In genomic region chr5:143236036-143236435, GRCm38 (mm10) we compare ENCODE assay signal across 9 mouse cellular contexts. TPM values are rescaled to one million over a fixed set of nuclear protein-coding genes. Genes with fewer than 3 reads are reported as not detected.
DNase-seq lines count a peak whose midpoint lies in the region; ATAC-seq and TF ChIP-seq lines count a peak whose summit lies in the region.
"Had no signal": no experiment of that assay in that cellular context is flagged by ENCODE, and none has a peak within 500 bp of the region (broad histone marks: within the 10 kb centered on the region; RNA-seq: fewer than 3 reads in every experiment).

No protein-coding gene starts in this region.

- H3K9me3 ChIP-seq in heart, embryonic 12.5 days (replicated peaks): no peaks in the 10 kb centered on the region; the same call in 1 of the 2 replicates
- H3K9me3 ChIP-seq in E14TG2a.4 (ENCODE audit: low read length): no peaks in the 10 kb centered on the region
- no peaks in the 10 kb centered on the region for H3K9me3 ChIP-seq in forebrain, postnatal 0 days (ENCODE audit: low read length)
- H3K9me3 ChIP-seq in liver, postnatal 0 days (ENCODE audit: low read length): no peaks in the 10 kb centered on the region

- H3K4me3 ChIP-seq in heart, embryonic 12.5 days: peak overlapping the region; percentile 71
- peak overlapping the region; percentile 90 for H3K4me3 ChIP-seq in E14TG2a.4 (replicated peaks; ENCODE audit: low read length)
- H3K4me3 ChIP-seq in forebrain, postnatal 0 days (ENCODE audit: low read depth, low read length): peak overlapping the region; percentile 94
- H3K4me3 ChIP-seq in liver, postnatal 0 days (ENCODE audit: low read depth, low read length): peak overlapping the region; percentile 87

- peak overlapping the region; percentile 86 for H3K9ac ChIP-seq in heart, embryonic 12.5 days
- H3K9ac ChIP-seq in forebrain, postnatal 0 days: peak overlapping the region; percentile 98
- 0 out of 2 replicates have a peak overlapping the region, but pooled peaks have one; percentile 80 for H3K9ac ChIP-seq in liver, postnatal 0 days (replicated peaks)

- H3K36me3 ChIP-seq in heart, embryonic 12.5 days: peaks cover 37% of the 10 kb centered on the region
- peaks cover 35% of the 10 kb centered on the region for H3K36me3 ChIP-seq in E14TG2a.4 (ENCODE audit: insufficient read depth, low read length)
- peaks cover 34% of the 10 kb centered on the region for H3K36me3 ChIP-seq in forebrain, postnatal 0 days (ENCODE audit: insufficient read depth)
- peaks cover 11% of the 10 kb centered on the region for H3K36me3 ChIP-seq in liver, postnatal 0 days (replicated peaks; ENCODE audit: insufficient read depth, low read length)

- H3K4me2 ChIP-seq in heart, embryonic 12.5 days: peak overlapping the region; percentile 73
- peak overlapping the region; percentile 77 for H3K4me2 ChIP-seq in forebrain, postnatal 0 days (ENCODE audit: low read depth)
- peak overlapping the region; percentile 93 for H3K4me2 ChIP-seq in liver, postnatal 0 days (ENCODE audit: low read depth, low read length)

- DNase-seq in heart, postnatal 4 days: no peak
- no peak for DNase-seq in forebrain, postnatal 0 days
- no peak for DNase-seq in liver, postnatal 0 days
- no peak for DNase-seq in B cell, adult 2 months
- no peak for DNase-seq in thymus, postnatal 10 days (ENCODE audit: low spot score in 2 of 2)
- DNase-seq in c-Kit-positive CD71-positive TER-119-positive erythroid progenitor cells, embryonic 14.5 days (ENCODE audit: low spot score): no peak
- DNase-seq: cerebellum, adult 11-12 months had no signal

- H3K27me3 ChIP-seq in heart, embryonic 12.5 days (replicated peaks): no peaks in the 10 kb centered on the region
- H3K27me3 ChIP-seq in E14TG2a.4 (ENCODE audit: insufficient read depth, low read length): peaks cover 12% of the 10 kb centered on the region; the same call in 1 of the 2 replicates
- no peaks in the 10 kb centered on the region for H3K27me3 ChIP-seq in forebrain, postnatal 0 days (ENCODE audit: insufficient read depth, low read length)
- H3K27me3 ChIP-seq in liver, postnatal 0 days (ENCODE audit: insufficient read depth, low read length): no peaks in the 10 kb centered on the region

- TF ChIP-seq CTCF in E14TG2a.4 (conservative IDR thresholded peaks at IDR 0.05; ENCODE audit: low read length): no peak
- TF ChIP-seq CTCF in forebrain, postnatal 0 days (IDR thresholded peaks at IDR 0.05; ENCODE audit: low read depth): no peak
- no peak for TF ChIP-seq CTCF in liver, postnatal 0 days (IDR thresholded peaks at IDR 0.05; ENCODE audit: low read depth)

- no peak overlapping the region for H3K27ac ChIP-seq in heart, embryonic 12.5 days (ENCODE audit: poor library complexity, severe bottlenecking)
- H3K27ac ChIP-seq in forebrain, postnatal 0 days (ENCODE audit: low read depth, low read length): no peak overlapping the region
- H3K27ac ChIP-seq in liver, postnatal 0 days (ENCODE audit: low read depth): no peak overlapping the region

- peaks cover 13% of the 10 kb centered on the region for H3K4me1 ChIP-seq in heart, embryonic 12.5 days (replicated peaks)
- peaks cover 14% of the 10 kb centered on the region for H3K4me1 ChIP-seq in E14TG2a.4 (replicated peaks; ENCODE audit: low read depth, low read length)
- H3K4me1 ChIP-seq in forebrain, postnatal 0 days (ENCODE audit: insufficient read depth): peaks cover 6% of the 10 kb centered on the region; the same call in 1 of the 2 replicates
- 0 out of 2 replicates have a peak, but pooled peaks cover 7% of the 10 kb centered on the region for H3K4me1 ChIP-seq in liver, postnatal 0 days (ENCODE audit: insufficient read depth)

- no peak for TF ChIP-seq EP300 in liver, postnatal 0 days (IDR thresholded peaks at IDR 0.05; ENCODE audit: low read depth)

- ATAC-seq in heart, embryonic 12.5 days (ENCODE audit: insufficient number of reproducible peaks, low FRiP score): no peak
- no peak for ATAC-seq in forebrain, postnatal 0 days
- no peak for ATAC-seq in liver, postnatal 0 days

- 41% methylated on average over 9 of the region's 9 CpGs for WGBS in heart, embryonic 12.5 days
- WGBS in forebrain, postnatal 0 days: 38% methylated on average over 9 of the region's 9 CpGs
- WGBS in liver, postnatal 0 days (ENCODE audit: insufficient replicate concordance): 42% methylated on average over 9 of the region's 9 CpGs

RNA-seq across cellular contexts. Expression of gene Zfp12, which starts 1.1 kb away (rescaled TPM):
- polyA plus RNA-seq in heart, embryonic 12.5 days (2016; fragmentation: Nextera tagmentation; extraction: Ambion mirVana): 10.3 and 11.3 TPM in 2 replicates
- 10 to 100 TPM; 10.4 to 10.8 TPM for total RNA-seq in heart, postnatal 4 days (2021)
- total RNA-seq in forebrain, postnatal 0 days (2014; rRNA removed): 35.2 and 37.1 TPM in 2 replicates
- 11.9 and 14.0 TPM in 2 replicates for polyA plus RNA-seq in forebrain, postnatal 0 days (2015; fragmentation: Nextera tagmentation; extraction: Ambion mirVana)
- polyA plus RNA-seq in liver, postnatal 0 days (2015; fragmentation: Nextera tagmentation; extraction: Ambion mirVana): 1.4 and 1.5 TPM in 2 replicates

RNA-seq across cellular contexts. Expression of gene Spdye4a, which starts 9.3 kb away (rescaled TPM):
- not detected in 2 replicates for polyA plus RNA-seq in heart, embryonic 12.5 days (2016; fragmentation: Nextera tagmentation; extraction: Ambion mirVana)
- total RNA-seq in heart, postnatal 4 days (2021): not detected
- total RNA-seq in forebrain, postnatal 0 days (2014; rRNA removed): not detected in 2 replicates
- polyA plus RNA-seq in forebrain, postnatal 0 days (2015; fragmentation: Nextera tagmentation; extraction: Ambion mirVana): not detected in 2 replicates
- polyA plus RNA-seq in liver, postnatal 0 days (2015; fragmentation: Nextera tagmentation; extraction: Ambion mirVana): not detected in 2 replicates

RNA-seq across cellular contexts. Expression of gene Zfp316, which starts 33.8 kb away (rescaled TPM):
- polyA plus RNA-seq in heart, embryonic 12.5 days (2016; fragmentation: Nextera tagmentation; extraction: Ambion mirVana): 4.6 and 4.9 TPM in 2 replicates
- 1 to 10 TPM; 5.1 to 6.2 TPM for total RNA-seq in heart, postnatal 4 days (2021)
- 21.5 and 29.8 TPM in 2 replicates for total RNA-seq in forebrain, postnatal 0 days (2014; rRNA removed)
- polyA plus RNA-seq in forebrain, postnatal 0 days (2015; fragmentation: Nextera tagmentation; extraction: Ambion mirVana): 5.5 and 7.5 TPM in 2 replicates
- 0.39 and 0.41 TPM in 2 replicates for polyA plus RNA-seq in liver, postnatal 0 days (2015; fragmentation: Nextera tagmentation; extraction: Ambion mirVana)

RNA-seq across cellular contexts. Expression of gene Spdye4b, which starts 55.2 kb away (rescaled TPM):
- polyA plus RNA-seq in heart, embryonic 12.5 days (2016; fragmentation: Nextera tagmentation; extraction: Ambion mirVana): not detected in 2 replicates
- total RNA-seq in heart, postnatal 4 days (2021): not detected
- total RNA-seq in forebrain, postnatal 0 days (2014; rRNA removed): 0.62 TPM in 1 of 2 replicates, not detected in the other
- polyA plus RNA-seq in forebrain, postnatal 0 days (2015; fragmentation: Nextera tagmentation; extraction: Ambion mirVana): not detected in 2 replicates
- not detected in 2 replicates for polyA plus RNA-seq in liver, postnatal 0 days (2015; fragmentation: Nextera tagmentation; extraction: Ambion mirVana)

RNA-seq across cellular contexts. Expression of gene Rbak, which starts 55.5 kb away (rescaled TPM):
- polyA plus RNA-seq in heart, embryonic 12.5 days (2016; fragmentation: Nextera tagmentation; extraction: Ambion mirVana): 8.8 and 9.0 TPM in 2 replicates
- total RNA-seq in heart, postnatal 4 days (2021): 1 to 10 TPM; 8.3 to 9.4 TPM
- 19.9 and 22.6 TPM in 2 replicates for total RNA-seq in forebrain, postnatal 0 days (2014; rRNA removed)
- polyA plus RNA-seq in forebrain, postnatal 0 days (2015; fragmentation: Nextera tagmentation; extraction: Ambion mirVana): 7.5 and 9.7 TPM in 2 replicates
- polyA plus RNA-seq in liver, postnatal 0 days (2015; fragmentation: Nextera tagmentation; extraction: Ambion mirVana): 1.5 and 1.6 TPM in 2 replicates
